Mouse (Mus musculus) erythroblast, adult 5-6 weeks (primary cell): ENCODE measurements around the gene Plekha8. TPM values are rescaled to one million over a fixed set of nuclear protein-coding genes. Genes with fewer than 3 reads are reported as not detected.
A peak's percentile ranks its signal among the peaks of the same experiment; 100 is the strongest.

Source experiments
- ATAC-seq: replicated peaks from 2 replicates; pipeline ENCODE4 v1.8.0; 2016; ENCODE audit warnings: moderate number of reproducible peaks, mild to moderate bottlenecking, moderate TSS enrichment, inconsistent platforms; ENCODE audit not compliant: poor library complexity, low FRiP score, severe bottlenecking
- total RNA-seq, 2 experiments: library from RNA; stranded (forward) in 1 of 2; stranded (reverse) in 1 of 2; fragments of 150-400 nt in 1 of 2; fragments of 200-764, 138-1000 nt in 1 of 2; gene quantifications; 2 replicates each; pipeline versions ENCODE4 v1.2.3 to v1.2.4; 2015 to 2017; ENCODE audit warnings: low replicate concordance in 2 of 2

Plekha8 gene
- total RNA-seq, 2 experiments from 2014 or later, result 0.19 to 0.26 TPM

DNA sequence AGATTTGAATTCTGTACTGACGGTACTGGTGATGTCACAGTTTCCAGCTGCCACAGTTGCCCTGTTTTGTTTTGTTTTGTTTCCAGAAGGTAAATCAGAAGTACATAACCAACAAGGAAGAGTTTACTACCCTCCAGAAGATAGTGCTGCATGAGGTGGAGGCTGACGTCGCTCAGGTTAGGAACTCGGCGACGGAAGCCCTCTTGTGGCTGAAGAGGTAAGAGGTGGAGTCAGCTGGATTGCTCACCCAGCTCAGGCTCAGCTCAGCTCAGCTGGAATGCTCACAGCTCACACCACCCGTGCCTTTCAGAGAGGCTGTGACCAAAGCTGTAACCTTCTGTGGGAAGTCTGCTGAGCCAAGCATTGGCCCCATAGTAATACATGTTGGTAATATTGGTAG is 34.8 kb downstream of the Plekha8 start:
- no peak for ATAC-seq

DNA sequence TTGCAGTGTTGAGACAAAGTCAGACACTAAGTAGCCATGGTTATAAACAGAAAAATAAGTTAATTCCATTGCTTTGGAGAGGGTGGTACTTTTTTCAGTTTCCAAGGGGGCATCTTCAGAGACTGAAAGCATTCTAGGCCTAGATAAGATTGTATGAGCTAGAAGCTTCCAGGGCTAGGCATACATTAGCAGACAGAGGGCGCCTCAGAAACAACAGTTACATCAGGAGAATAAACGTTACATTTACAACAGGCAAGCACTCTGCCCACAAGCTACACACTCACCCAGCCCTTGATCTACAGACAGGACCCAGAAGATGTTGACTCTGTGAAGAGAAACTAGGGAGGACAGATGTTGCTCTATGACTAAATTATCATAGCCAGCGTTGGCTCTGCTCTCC is 36.6 kb downstream of the Plekha8 start:
- no peak for ATAC-seq

DNA sequence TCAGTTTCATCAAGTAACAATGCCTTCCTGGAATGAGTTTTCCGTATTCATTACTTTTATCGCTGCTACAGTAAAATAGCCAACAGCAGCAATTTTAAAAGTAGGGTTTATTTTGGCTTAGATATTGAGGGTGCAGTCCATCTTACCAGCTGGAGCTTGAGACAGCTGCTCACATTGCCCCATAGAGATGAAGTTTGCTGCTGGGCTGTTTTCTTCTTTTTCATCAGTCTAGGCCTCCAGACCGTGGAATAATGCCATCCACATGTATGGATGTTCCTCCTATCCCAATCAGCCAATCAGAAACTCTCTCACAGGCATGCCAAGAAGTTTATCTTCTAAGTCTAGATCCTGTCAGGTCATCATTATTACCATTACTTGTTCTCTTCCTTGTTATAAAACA is 45.0 kb downstream of the Plekha8 start:
- no peak for ATAC-seq

DNA sequence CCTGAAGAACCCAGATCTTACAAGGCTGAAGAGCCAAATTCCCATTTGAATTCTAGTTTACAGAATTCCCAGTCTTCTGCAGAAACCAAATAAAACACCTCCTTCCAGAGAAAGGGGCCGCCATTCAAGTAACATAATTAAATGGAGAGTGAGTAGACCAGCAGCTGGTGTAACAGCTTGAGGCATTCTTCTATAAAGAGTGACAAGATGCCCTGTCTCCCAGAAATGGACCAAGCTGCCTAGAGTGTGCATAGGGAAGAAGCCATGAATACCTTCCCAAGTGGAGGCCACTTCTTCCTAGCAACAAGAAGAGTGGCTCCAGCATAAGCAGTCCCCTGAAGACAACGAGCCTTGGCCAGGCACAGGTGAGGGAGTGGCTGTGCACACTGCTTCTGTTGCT is 47.0 kb downstream of the Plekha8 start:
- ATAC-seq, result no peak

DNA sequence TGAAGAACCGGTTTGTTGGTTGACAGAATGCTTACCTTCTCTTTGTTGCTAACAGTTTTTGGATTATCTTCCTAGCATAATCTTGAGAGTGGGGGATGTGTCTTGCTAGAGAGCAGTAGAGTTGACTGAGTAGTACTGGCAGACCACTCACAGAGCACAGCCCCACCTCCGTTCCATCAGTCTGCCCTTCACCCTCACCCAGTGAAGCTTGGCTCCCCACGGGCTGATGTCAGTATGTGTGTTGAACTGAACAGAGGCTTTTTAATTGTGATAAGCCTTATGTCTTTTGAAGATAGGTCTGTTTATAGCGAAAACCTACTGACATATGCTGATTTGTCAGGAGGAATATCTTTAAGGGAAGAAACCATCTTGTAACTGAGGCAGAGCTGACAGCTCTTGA is 48.3 kb downstream of the Plekha8 start:
- ATAC-seq, result no peak

DNA sequence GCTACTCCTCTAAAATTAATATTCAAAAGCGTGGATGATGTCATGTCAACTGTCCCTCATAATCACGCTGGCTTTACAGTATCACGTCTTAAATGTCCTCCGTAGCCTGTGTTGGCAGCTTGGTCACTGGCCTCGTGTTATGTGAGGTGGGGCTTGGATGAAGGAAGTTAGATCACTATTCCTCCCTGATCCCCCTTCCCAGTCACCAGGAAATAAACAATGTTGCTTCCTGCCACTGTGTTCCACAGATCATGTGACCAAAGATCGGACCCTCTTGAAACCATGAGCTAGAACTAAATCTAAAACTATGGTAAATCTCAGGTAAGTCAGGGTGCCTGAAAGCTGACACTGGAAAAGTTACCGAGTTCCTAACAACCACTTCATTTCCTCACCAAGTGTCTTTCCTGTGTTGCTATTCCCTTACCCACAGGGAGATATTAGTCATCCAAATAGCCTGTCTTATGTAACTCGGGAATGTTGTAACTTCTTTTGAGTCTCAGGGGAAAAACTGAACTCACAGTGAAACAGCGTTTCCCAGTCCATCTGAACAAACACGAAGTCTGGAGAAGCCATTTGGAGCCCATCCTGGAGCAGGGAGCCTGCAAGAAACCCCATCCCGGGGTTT is 60.7 kb downstream of the Plekha8 start:
- no peak for ATAC-seq

DNA sequence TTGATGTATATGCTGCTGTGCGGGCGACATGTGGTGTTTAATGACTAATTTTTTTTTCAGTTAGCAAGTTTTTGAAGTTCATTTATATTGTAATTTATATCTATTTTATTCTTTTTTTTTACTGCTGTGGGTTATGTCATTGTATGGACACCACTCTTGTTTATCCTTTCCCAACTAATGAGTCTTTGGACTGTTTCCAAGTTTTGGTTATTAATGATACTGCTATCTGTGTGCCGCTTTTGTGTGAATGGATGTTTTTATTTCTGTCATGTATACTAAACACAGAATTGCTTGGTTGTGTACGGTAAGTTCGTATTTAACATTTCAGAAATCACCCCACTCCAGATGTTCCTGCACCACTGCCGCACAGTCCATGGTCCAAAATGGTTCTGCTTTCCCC is 63.0 kb downstream of the Plekha8 start:
- ATAC-seq, result no peak

DNA sequence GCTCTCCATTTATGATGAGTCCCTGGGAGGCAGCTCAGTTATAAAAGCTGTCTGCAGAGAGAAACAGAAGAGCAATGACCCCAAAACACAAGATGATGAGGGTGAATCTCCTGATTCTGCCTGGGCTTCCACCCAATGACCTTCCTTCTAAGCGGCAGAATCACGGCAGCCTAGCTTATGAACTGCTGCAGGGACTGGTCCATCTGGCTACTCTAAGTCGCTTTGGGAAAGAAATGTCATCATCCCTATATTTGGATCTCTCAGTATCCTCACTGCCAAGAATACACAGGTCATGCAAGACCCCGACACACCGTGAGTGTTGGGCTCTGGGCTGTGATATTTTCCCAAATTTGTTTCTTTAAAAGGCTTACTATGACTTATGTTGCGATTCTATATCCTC is 75.0 kb downstream of the Plekha8 start:
- no peak for ATAC-seq

DNA sequence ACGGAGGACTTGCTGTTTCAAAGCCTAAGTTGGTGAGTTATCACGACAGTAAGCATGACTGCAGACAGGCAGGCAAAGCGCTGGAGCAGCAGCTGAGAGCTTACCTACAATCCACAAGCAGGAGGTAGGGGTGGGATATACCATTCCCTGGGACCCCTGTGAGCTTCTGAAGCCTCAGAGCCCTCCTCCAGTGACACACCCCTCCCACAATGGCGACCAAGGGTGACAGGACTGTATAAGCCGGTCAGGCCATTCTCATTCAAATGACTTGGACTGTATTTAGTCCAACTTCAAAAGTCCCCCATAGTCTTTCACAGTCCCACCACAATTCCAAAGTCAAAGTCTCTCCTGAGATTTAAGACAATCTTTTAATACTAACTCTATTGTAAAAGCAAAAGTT is 78.0 kb downstream of the Plekha8 start:
- ATAC-seq, result no peak

DNA sequence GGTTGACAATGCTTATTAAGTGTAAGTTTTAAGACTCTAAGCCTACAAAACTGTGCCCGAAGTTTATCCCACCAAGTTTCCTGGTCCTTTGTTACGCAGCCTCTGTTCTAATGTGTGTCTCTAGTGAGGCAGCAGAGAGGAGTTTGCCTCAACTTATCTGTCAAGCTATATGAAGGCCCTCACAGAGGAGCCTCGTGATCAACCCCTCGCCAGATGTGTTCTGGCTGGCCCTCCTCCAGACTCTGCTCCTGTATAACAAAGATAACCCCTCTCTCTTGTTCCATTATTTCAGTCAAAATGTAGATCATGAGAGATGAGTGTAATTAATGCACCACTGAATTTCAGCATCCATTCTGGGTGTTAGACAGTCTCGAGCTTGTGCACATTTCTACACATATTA is 84.8 kb downstream of the Plekha8 start:
- ATAC-seq, result peak; percentile 58

DNA sequence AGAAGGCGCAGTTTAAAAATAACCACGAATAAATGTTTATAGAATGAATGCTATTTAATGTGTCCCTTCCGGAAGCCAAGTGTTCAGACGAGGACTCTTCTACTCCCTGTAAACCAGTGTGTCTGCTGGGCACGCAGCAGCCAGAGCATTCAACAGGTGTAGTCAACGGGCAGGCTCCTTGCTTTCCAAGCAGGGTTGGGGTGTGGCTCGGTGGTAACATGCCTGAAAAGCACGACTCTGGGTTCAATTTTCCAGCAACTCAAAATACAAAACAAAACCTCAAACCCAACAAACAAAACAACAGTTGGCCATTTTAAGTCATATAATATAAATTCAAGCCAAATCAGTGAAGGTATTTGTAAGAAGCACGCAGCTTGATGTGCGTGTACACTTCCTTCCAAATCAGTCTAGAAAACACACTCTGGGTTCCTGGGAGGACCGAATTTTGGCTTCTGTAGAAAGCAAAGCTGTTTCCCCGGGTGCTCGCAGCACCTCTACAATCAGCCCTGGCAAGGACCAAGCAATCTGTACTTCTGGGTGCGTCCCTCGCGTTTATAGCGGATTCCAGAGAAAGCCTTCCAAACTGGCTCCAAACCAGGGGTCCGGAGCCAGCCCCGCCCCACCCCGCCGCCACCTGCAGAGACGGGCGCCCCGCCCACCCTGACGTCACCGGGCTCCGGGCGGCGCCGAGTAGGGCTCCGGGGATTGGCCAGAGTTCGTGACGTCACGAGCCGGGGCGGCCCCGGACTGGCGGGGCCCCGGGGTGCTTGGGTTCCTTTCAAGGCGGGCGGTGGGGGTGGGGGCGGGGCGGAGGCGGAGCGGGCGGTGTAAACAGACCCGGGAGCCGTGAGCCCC is 86.2 kb downstream of the Plekha8 start, which contains the start of gene Mturn:
TSS of gene Mturn (plus strand) at position 734 of the 855 bp plus-strand sequence.
- peak; percentile 77 for ATAC-seq

DNA sequence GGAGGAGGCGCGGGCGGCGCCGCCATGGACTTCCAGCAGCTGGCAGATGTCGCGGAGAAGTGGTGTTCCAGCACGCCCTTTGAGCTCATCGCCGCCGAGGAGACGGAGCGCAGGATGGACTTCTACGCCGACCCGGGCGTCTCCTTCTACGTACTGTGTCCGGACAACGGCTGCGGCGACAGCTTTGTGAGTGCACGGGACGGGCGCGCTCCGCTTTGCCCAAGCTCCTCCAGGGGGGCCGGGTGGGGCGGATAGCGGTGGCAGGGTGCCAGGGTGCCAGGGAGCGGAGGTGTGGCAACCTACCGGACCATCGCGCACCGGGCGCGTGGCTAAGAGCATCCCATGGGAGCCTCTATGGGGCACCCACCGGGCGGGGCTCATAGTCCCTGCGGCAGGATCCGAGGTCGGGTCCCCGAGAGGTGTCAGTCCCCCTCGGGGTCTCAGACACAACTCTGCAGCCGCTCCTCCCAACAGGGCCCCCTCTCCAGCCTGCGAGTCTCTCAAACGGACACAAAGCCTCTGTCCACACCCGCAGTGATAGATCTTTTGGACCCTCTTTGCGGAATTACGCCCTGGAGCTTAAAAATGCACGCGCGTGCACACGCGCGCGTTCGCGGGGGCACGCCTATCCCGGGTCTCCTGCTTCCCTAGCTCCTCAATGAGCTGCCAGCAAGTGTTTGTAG is 87.0 kb downstream of the Plekha8 start:
- ATAC-seq, result peak; percentile 60

DNA sequence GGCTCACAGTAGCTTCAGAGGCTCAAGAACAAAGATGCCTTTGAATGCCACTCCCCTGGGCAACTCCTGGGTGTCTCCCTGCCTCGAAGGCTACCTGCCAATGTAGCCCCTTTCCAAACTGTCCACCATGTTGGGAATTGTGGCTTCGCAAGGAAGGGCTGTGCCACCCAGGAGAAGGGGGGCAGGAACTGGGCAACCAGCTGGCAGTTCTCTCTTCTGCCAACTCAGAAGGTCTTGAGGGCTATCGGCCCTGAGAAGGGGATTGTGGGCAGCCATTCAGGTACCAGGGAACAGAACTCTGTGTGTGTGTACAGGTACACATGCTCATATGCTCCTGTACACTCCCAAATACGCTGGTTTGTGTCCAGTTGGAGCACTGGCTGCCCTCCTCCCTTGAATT is 89.2 kb downstream of the Plekha8 start:
- no peak for ATAC-seq

DNA sequence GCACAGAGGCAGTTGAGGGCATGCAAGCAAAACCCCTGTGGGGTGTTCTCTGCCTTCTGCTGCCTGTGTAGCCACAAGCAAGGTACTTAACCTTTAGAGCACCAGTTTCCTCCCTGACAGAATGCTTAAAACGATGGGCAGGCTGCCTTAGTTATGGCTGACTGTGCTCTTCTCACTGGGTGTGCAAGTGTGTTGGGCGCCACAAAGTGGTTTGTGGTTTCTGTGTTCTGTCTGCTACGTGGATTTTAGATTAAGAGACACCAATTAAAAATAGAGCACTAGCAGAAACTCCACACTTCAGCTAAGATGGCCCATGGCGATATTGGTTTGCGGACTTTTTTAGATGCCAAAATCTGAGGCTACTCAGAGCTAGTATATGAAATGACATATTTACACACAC is 90.2 kb downstream of the Plekha8 start:
- ATAC-seq, result no peak

DNA sequence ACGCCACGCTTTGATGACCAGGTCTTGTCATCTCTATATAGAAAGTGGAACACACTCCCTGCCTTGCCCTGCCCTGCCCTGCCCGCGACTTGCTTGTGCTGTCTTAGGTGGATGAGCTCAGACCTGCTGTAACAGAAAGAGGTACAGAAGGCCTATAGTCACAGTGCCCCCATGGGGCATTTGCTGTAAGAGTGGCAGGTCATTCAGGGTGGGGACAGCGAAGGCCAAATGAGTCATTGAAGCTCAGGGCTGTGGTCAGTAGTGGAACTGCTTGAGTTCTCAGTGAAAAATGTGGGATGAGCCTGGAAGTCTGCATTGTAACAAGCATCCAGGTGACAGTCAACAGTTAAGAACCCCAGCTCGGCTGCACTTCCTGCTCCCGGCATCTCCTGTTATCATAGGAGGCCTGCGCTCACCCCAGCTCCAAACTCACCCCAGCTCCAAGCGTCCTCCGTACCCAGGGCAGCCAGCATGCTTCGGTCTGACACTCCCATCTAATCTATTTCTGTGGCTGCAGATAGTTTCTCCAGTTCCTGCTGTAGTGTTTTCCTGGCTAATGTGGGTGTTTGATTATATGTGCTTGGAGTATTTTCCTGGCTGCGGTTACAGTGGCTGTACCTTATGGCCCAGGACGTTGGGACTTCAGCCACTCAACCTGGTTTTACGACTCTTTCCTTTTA is 90.9 kb downstream of the Plekha8 start:
- no peak for ATAC-seq

DNA sequence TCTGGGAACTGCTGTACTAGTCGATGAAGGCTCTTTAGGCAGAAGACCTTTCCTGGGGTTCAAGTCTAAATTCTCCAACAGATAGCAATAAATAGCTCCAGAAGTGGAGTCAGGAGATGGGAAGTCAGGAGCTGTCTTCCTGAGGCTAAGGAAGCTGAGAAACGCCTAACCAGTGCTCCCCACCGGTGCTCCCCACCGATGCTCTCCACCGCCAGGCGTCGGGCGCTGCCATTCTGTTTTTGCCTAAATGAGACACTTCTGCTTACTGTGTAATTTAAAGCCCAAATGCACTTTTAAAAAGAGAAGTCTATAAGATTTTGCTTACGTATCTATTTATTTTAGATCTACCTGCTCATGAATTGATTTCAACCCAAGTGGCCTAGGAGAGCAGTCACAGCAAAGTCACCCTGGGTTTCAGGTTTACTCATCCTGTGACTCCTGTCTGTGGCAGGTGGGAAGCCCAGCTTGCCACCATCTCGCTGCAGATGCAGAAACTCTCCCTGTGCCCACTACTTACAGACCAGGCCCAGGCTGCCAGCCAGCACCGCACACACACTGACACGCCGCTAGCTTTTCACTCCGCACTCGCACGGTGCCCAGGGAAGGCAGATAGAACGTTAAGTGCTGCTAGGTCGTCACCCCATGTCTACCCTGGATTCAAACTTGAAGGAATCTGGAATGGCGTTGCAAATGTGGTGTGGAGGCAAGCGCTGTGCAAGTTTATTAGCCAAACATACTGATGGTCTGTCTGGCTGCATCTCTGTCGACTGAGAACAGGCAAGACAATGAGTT is 92.2 kb downstream of the Plekha8 start:
- no peak for ATAC-seq

DNA sequence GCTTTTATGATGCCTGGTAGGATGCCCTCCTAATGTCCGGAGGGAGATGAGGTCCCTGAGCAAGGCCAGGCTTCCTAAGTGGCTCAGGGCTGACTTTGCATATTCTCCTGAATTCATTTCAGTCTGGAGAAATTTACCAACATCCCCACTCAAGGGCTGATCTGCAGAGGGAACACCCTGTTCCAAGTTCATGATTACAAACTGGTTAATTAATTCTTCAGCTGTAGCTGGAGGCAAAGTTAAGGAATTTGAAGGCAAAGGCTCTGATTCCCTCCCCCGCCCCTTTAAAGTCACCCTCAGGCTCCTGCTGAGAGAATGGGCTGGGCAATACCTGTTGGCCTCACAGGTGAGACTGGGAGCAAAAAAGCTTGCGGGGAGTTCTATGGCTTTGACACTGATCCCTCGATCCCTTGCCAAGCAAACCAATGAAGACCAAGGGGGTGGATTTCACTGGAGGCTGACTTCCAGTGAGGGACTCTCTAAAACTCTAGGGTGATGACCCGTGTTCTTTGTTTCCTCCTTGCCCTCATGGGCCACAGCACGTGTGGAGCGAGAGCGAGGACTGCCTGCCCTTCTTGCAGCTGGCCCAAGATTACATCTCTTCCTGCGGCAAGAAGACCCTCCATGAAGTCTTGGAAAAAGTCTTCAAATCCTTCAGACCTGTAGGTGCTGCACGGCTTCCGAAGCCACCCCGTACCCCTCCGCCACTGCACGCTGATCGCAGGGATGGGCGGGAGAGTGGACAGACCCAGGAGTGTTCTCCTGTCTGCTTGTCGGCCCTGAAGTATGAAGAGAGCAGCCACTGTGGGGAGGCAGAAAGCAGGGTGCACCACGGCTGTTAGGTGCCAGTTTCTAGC is 93.8 kb downstream of the Plekha8 start:
- no peak for ATAC-seq

DNA sequence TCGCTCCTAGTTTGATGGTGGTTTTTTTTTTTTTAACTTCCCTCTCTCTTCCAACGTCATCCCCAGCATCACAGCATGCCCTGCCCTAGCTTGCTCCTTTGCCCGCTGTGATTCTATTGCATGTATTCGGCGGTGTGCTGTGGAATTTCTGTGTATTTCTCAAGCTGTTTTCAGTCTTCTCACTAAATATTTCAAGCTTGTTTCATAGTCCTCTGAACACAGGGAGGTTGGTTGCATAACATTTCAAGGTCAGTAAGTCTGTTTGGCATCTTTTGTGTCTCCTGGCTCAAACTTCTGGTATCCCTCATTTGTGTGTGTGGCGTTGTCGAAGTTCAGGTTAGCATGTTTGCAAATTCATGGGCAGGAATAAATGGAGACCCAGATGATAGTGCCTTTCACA is 94.8 kb downstream of the Plekha8 start:
- no peak for ATAC-seq

DNA sequence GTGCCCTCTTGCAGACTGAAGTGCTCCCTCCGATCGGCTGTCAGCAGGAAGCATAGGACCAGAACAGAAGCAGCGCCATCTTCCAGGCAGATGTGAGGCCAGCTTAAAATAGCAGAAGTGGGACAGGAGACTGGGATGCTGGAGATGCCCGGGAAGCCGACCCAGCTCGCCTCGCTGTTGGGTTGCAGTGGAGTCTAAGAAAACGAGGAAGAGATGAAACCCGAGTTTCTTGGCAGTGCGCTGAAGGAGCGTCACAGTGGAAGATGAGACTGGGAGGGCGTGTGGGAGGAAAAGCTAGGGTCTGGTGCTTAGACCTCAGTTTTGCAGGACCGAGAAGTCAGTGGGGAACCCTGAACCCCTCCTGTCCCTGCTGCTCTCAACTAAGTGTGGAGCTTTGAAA is 95.9 kb downstream of the Plekha8 start:
- no peak for ATAC-seq
